In the genomic region with DNA sequence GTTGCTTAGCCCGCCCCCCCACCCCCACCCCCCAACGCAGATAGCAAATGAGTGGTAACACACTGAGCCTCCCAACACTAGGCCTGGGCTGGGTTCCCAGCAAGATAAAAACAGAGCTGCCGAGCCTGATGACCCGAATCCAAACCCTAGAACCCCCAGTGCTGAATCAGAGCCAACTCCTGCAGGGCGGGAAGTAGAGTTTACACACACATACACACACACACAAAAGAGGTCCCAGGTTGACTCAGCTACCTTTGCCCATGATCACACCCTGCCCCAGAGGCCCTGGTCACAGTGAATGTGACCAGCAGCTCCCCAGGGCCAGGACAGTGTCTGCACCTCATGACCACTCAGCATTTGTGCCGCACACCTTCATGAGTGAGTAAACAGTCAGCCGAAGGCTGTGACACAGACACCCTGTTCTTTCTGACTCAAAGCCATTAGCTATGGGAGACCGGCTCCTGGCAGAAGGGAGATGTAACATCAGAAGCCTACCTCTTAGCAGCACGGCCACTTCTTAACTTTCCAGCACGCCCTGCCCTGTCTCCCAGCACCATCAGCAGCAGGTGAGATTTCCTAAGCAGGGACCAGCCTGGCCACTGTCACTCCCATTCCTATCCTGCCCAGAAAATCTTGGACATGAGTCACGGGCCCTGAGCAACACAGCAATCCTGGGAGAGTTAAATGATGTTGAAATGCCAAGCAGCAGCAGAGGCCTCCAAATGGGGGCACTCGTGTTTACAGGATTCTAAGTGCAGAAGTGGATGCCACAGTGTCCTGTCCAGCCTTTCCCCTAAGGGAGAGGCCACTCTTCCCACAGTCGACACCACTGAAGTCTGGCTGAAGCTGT, we compare ENCODE assay signal across 12 mouse cellular contexts. TPM values are rescaled to one million over a fixed set of nuclear protein-coding genes. Genes with fewer than 3 reads are reported as not detected.
A peak's percentile ranks its signal among the peaks of the same experiment; 100 is the strongest.
DNase-seq lines count a peak whose midpoint lies in the region; ATAC-seq and TF ChIP-seq lines count a peak whose summit lies in the region.
"Had no signal": no experiment of that assay in that cellular context is flagged by ENCODE, and none has a peak within 500 bp of the region (broad histone marks: within the 10 kb centered on the region; RNA-seq: fewer than 3 reads in every experiment).

No protein-coding gene starts in this region.

- peak overlapping the region; percentile 42 for H3K27ac ChIP-seq in heart, adult 2 months
- peak overlapping the region; percentile 55 for H3K27ac ChIP-seq in liver, embryonic 15.5 days (replicated peaks)
- H3K27ac ChIP-seq in liver, embryonic 12.5 days = no peak overlapping the region; the same call in 1 of the 2 replicates
- H3K27ac ChIP-seq in embryonic facial prominence, embryonic 10.5 days (replicated peaks) = no peak overlapping the region
- H3K27ac ChIP-seq in stomach, embryonic 15.5 days = no peak overlapping the region; the same call in 1 of the 2 replicates
- H3K27ac ChIP-seq: limb, embryonic 12.5 days; macrophage had no signal

- peaks cover 7% of the 10 kb centered on the region for H3K79me2 ChIP-seq in heart, adult 2 months (replicated peaks; ENCODE audit: control insufficient read depth, insufficient read depth, low read length)

- H3K27me3 ChIP-seq in heart, adult 2 months (ENCODE audit: control insufficient read depth, insufficient read depth, low read length) = no peaks in the 10 kb centered on the region
- no peaks in the 10 kb centered on the region for H3K27me3 ChIP-seq in liver, embryonic 15.5 days
- H3K27me3 ChIP-seq in liver, embryonic 12.5 days (replicated peaks) = no peaks in the 10 kb centered on the region
- H3K27me3 ChIP-seq in embryonic facial prominence, embryonic 10.5 days (replicated peaks; ENCODE audit: low read depth, poor library complexity, severe bottlenecking) = no peaks in the 10 kb centered on the region
- no peaks in the 10 kb centered on the region for H3K27me3 ChIP-seq in stomach, embryonic 15.5 days (replicated peaks)
- H3K27me3 ChIP-seq: limb, embryonic 12.5 days had no signal

- no peak for TF ChIP-seq POLR2A in heart, adult 2 months (IDR thresholded peaks at IDR 0.05; ENCODE audit: insufficient read depth, low read depth, low read length)

- H3K9ac ChIP-seq in heart, adult 2 months (ENCODE audit: low read depth, low read length) = no peak overlapping the region
- H3K9ac ChIP-seq in liver, embryonic 15.5 days = no peak overlapping the region
- H3K9ac ChIP-seq in liver, embryonic 12.5 days = no peak overlapping the region
- no peak overlapping the region for H3K9ac ChIP-seq in stomach, embryonic 15.5 days
- H3K9ac ChIP-seq: limb, embryonic 12.5 days had no signal

- peak in 1 of 2 experiments; percentile 45 for DNase-seq in heart, adult 2 months
- no peak for DNase-seq in heart, adult 11 months
- DNase-seq in embryonic facial prominence, embryonic 10.5 days (ENCODE audit: low spot score) = no peak
- no peak for DNase-seq in right cerebral cortex, postnatal 14 days
- DNase-seq: cerebellum, postnatal 36 days; right cerebral cortex, postnatal 25 days; thymus, adult 2 months had no signal

- intact Hi-C loops in heart, adult 2 months (cut with DNase I) = no loop called here

- peak; percentile 26 for ATAC-seq in liver, embryonic 15.5 days (ENCODE audit: insufficient read depth)
- no peak for ATAC-seq in liver, embryonic 12.5 days
- 0 out of 2 replicates have a peak, but pooled peaks have one; percentile 1 for ATAC-seq in stomach, embryonic 15.5 days (ENCODE audit: insufficient read depth, low FRiP score, low read depth)

- H3K4me3 ChIP-seq in heart, adult 2 months = no peak overlapping the region
- no peak overlapping the region for H3K4me3 ChIP-seq in liver, embryonic 15.5 days (replicated peaks)
- H3K4me3 ChIP-seq in liver, embryonic 12.5 days = no peak overlapping the region
- H3K4me3 ChIP-seq in embryonic facial prominence, embryonic 10.5 days = 0 out of 2 replicates have a peak overlapping the region, but pooled peaks have one; percentile 8
- no peak overlapping the region for H3K4me3 ChIP-seq in stomach, embryonic 15.5 days (replicated peaks)
- H3K4me3 ChIP-seq: limb, embryonic 12.5 days had no signal

- H3K4me2 ChIP-seq in liver, embryonic 15.5 days = no peak overlapping the region
- H3K4me2 ChIP-seq in liver, embryonic 12.5 days = no peak overlapping the region
- no peak overlapping the region for H3K4me2 ChIP-seq in stomach, embryonic 15.5 days
- H3K4me2 ChIP-seq: limb, embryonic 12.5 days had no signal

- no peaks in the 10 kb centered on the region for H3K36me3 ChIP-seq in heart, adult 2 months (ENCODE audit: control insufficient read depth, insufficient read depth, low read length)
- H3K36me3 ChIP-seq in liver, embryonic 15.5 days (replicated peaks) = peaks cover 27% of the 10 kb centered on the region
- peaks cover 62% of the 10 kb centered on the region for H3K36me3 ChIP-seq in liver, embryonic 12.5 days
- H3K36me3 ChIP-seq in embryonic facial prominence, embryonic 10.5 days (replicated peaks) = peaks cover 73% of the 10 kb centered on the region
- peaks cover 28% of the 10 kb centered on the region for H3K36me3 ChIP-seq in stomach, embryonic 15.5 days

- no peak for TF ChIP-seq EP300 in heart, adult 2 months (IDR thresholded peaks at IDR 0.05; ENCODE audit: insufficient read depth, low read depth, low read length)

- H3K4me1 ChIP-seq in heart, adult 2 months (ENCODE audit: control insufficient read depth, insufficient read depth, low read length) = peaks cover 16% of the 10 kb centered on the region
- peaks cover 52% of the 10 kb centered on the region for H3K4me1 ChIP-seq in liver, embryonic 15.5 days (replicated peaks)
- peaks cover 52% of the 10 kb centered on the region for H3K4me1 ChIP-seq in liver, embryonic 12.5 days
- H3K4me1 ChIP-seq in embryonic facial prominence, embryonic 10.5 days = peaks cover 21% of the 10 kb centered on the region
- peaks cover 18% of the 10 kb centered on the region for H3K4me1 ChIP-seq in stomach, embryonic 15.5 days

- WGBS in heart, adult 2 months = 55% methylated on average over 13 of the region's 13 CpGs
- 64% methylated on average over 13 of the region's 13 CpGs for WGBS in liver, embryonic 15.5 days (ENCODE audit: insufficient replicate concordance)
- WGBS in liver, embryonic 12.5 days (ENCODE audit: insufficient replicate concordance) = 73% methylated on average over 13 of the region's 13 CpGs
- WGBS in embryonic facial prominence, embryonic 10.5 days = 93% methylated on average over 13 of the region's 13 CpGs
- WGBS in stomach, embryonic 15.5 days = 84% methylated on average over 13 of the region's 13 CpGs

- no peaks in the 10 kb centered on the region for H3K9me3 ChIP-seq in liver, embryonic 15.5 days (replicated peaks)
- no peaks in the 10 kb centered on the region for H3K9me3 ChIP-seq in liver, embryonic 12.5 days (replicated peaks)
- no peaks in the 10 kb centered on the region for H3K9me3 ChIP-seq in embryonic facial prominence, embryonic 10.5 days
- no peaks in the 10 kb centered on the region for H3K9me3 ChIP-seq in stomach, embryonic 15.5 days
- H3K9me3 ChIP-seq: limb, embryonic 12.5 days had no signal

- no peak for TF ChIP-seq CTCF in heart, adult 2 months (IDR thresholded peaks at IDR 0.05)

RNA-seq across cellular contexts. Expression of a gene that starts 4.0 kb away (rescaled TPM):
- 10 to 100 TPM; 70.0 to 85.8 TPM for total RNA-seq in heart, adult 2 months (2021)
- 107 and 121 TPM in 2 replicates for polyA plus RNA-seq in heart, adult 2 months (2012; rRNA removed)
- polyA plus RNA-seq in liver, embryonic 15.5 days (2015; fragmentation: Nextera tagmentation; extraction: Ambion mirVana) = 46.8 and 56.2 TPM in 2 replicates
- 60.4 and 61.0 TPM in 2 replicates for polyA plus RNA-seq in liver, embryonic 12.5 days (2016; fragmentation: Nextera tagmentation; extraction: Ambion mirVana)
- 135 and 146 TPM in 2 replicates for polyA plus RNA-seq in embryonic facial prominence, embryonic 10.5 days (2016; fragmentation: Nextera tagmentation; extraction: Ambion mirVana)
- polyA plus RNA-seq in stomach, embryonic 15.5 days (2015; fragmentation: Nextera tagmentation; extraction: Ambion mirVana) = 88.7 and 91.0 TPM in 2 replicates

RNA-seq across cellular contexts. Expression of a gene that starts 7.4 kb away (rescaled TPM):
- 10 to 100 TPM; 16.3 to 17.1 TPM for total RNA-seq in heart, adult 2 months (2021)
- 25.2 and 31.6 TPM in 2 replicates for polyA plus RNA-seq in heart, adult 2 months (2012; rRNA removed)
- 6.7 and 6.9 TPM in 2 replicates for polyA plus RNA-seq in liver, embryonic 15.5 days (2015; fragmentation: Nextera tagmentation; extraction: Ambion mirVana)
- 9.0 and 11.4 TPM in 2 replicates for polyA plus RNA-seq in liver, embryonic 12.5 days (2016; fragmentation: Nextera tagmentation; extraction: Ambion mirVana)
- polyA plus RNA-seq in embryonic facial prominence, embryonic 10.5 days (2016; fragmentation: Nextera tagmentation; extraction: Ambion mirVana) = 17.6 and 20.1 TPM in 2 replicates
- polyA plus RNA-seq in stomach, embryonic 15.5 days (2015; fragmentation: Nextera tagmentation; extraction: Ambion mirVana) = 22.2 and 24.2 TPM in 2 replicates

RNA-seq across cellular contexts. Expression of a gene that starts 18.9 kb away (rescaled TPM):
- 100 to 1,000 TPM; 155 to 172 TPM for total RNA-seq in heart, adult 2 months (2021)
- 293 and 317 TPM in 2 replicates for polyA plus RNA-seq in heart, adult 2 months (2012; rRNA removed)
- polyA plus RNA-seq in liver, embryonic 15.5 days (2015; fragmentation: Nextera tagmentation; extraction: Ambion mirVana) = 54.1 and 59.1 TPM in 2 replicates
- polyA plus RNA-seq in liver, embryonic 12.5 days (2016; fragmentation: Nextera tagmentation; extraction: Ambion mirVana) = 114 and 121 TPM in 2 replicates
- polyA plus RNA-seq in embryonic facial prominence, embryonic 10.5 days (2016; fragmentation: Nextera tagmentation; extraction: Ambion mirVana) = 514 and 525 TPM in 2 replicates
- 291 and 320 TPM in 2 replicates for polyA plus RNA-seq in stomach, embryonic 15.5 days (2015; fragmentation: Nextera tagmentation; extraction: Ambion mirVana)

RNA-seq across cellular contexts. Expression of a gene that starts 31.5 kb away (rescaled TPM):
- total RNA-seq in heart, adult 2 months (2021) = 10 to 100 TPM; 15.3 to 19.6 TPM
- 20.2 and 30.1 TPM in 2 replicates for polyA plus RNA-seq in heart, adult 2 months (2012; rRNA removed)
- polyA plus RNA-seq in liver, embryonic 15.5 days (2015; fragmentation: Nextera tagmentation; extraction: Ambion mirVana) = 23.8 and 28.9 TPM in 2 replicates
- 26.1 and 26.7 TPM in 2 replicates for polyA plus RNA-seq in liver, embryonic 12.5 days (2016; fragmentation: Nextera tagmentation; extraction: Ambion mirVana)
- polyA plus RNA-seq in embryonic facial prominence, embryonic 10.5 days (2016; fragmentation: Nextera tagmentation; extraction: Ambion mirVana) = 34.4 and 36.3 TPM in 2 replicates
- polyA plus RNA-seq in stomach, embryonic 15.5 days (2015; fragmentation: Nextera tagmentation; extraction: Ambion mirVana) = 25.5 and 32.7 TPM in 2 replicates

RNA-seq across cellular contexts. Expression of a gene that starts 39.6 kb away (rescaled TPM):
- 10 to 100 TPM; 29.6 to 46.6 TPM for total RNA-seq in heart, adult 2 months (2021)
- 56.0 and 61.9 TPM in 2 replicates for polyA plus RNA-seq in heart, adult 2 months (2012; rRNA removed)
- 26.1 and 29.4 TPM in 2 replicates for polyA plus RNA-seq in liver, embryonic 15.5 days (2015; fragmentation: Nextera tagmentation; extraction: Ambion mirVana)
- 34.4 and 39.6 TPM in 2 replicates for polyA plus RNA-seq in liver, embryonic 12.5 days (2016; fragmentation: Nextera tagmentation; extraction: Ambion mirVana)
- 77.2 and 82.7 TPM in 2 replicates for polyA plus RNA-seq in embryonic facial prominence, embryonic 10.5 days (2016; fragmentation: Nextera tagmentation; extraction: Ambion mirVana)
- 64.5 and 72.0 TPM in 2 replicates for polyA plus RNA-seq in stomach, embryonic 15.5 days (2015; fragmentation: Nextera tagmentation; extraction: Ambion mirVana)

Comparison
In these comparisons a context has a peak if more than half of its experiments do, and no peak if none do; other contexts are left out.
1. H3K27ac ChIP-seq: peak in heart, adult 2 months (single experiment) and liver, embryonic 15.5 days (single experiment); none in liver, embryonic 12.5 days (single experiment), embryonic facial prominence, embryonic 10.5 days (single experiment) and stomach, embryonic 15.5 days (single experiment).